Mouse (Mus musculus) C2C12 (cell line): Measurements from ENCODE around the gene Pop5.

Experiments
- CEBPB ChIP-seq: IDR thresholded peaks from one replicate; pipeline ENCODE4 v1.6.1; 2011; ENCODE audit warnings: low read depth, mild to moderate bottlenecking, control low read depth, moderate library complexity
- CTCF ChIP-seq: IDR thresholded peaks from one replicate; pipeline ENCODE4 v1.5.1; 2011; ENCODE audit not compliant: control insufficient read depth, insufficient read depth, insufficient read length
- FOSL1 ChIP-seq: IDR thresholded peaks from one replicate; pipeline ENCODE4 v1.8.0; 2011; ENCODE audit warnings: mild to moderate bottlenecking, low read length; ENCODE audit not compliant: poor library complexity, insufficient read depth, severe bottlenecking
- MAX ChIP-seq: IDR thresholded peaks from one replicate; pipeline ENCODE4 v1.6.1; 2011; ENCODE audit warnings: mild to moderate bottlenecking, control low read depth
- MYOG ChIP-seq: IDR thresholded peaks from one replicate; pipeline ENCODE4 v1.6.1; 2011; ENCODE audit not compliant: control insufficient read depth, insufficient read length; ENCODE audit errors: extremely low read depth
- USF1 ChIP-seq: IDR thresholded peaks from one replicate; pipeline ENCODE4 v1.6.1; 2011; ENCODE audit warnings: low read depth, mild to moderate bottlenecking, control low read depth, moderate library complexity

GRCm38 (mm10) chr5:115187188-115188131 lies 48.2 kb upstream of the Pop5 start:
- peak; percentile 78 for TF ChIP-seq CTCF
- peak; percentile 77 for TF ChIP-seq CEBPB
- TF ChIP-seq USF1, result no peak
- no peak for TF ChIP-seq FOSL1
- no peak for TF ChIP-seq MYOG
- TF ChIP-seq MAX, result no peak
